Mouse (Mus musculus) neural tube, embryonic 11.5 days (tissue): Measurements from ENCODE around the gene Cep250. TPM values are rescaled to one million over a fixed set of nuclear protein-coding genes. Genes with fewer than 3 reads are reported as not detected.

Source experiments
- ATAC-seq: fragments of 200-750 bp; cut with Nextera tagmentation; 2 replicates; pipeline ENCODE4 v1.8.0; 2017; ENCODE audit warnings: moderate number of reproducible peaks, mild to moderate bottlenecking, moderate TSS enrichment, moderate library complexity; ENCODE audit not compliant: insufficient read depth, low FRiP score, low TSS enrichment
- DNase-seq: peaks from one replicate; pipeline ENCODE4 v3.0.0-alpha.2; 2015; ENCODE audit warnings: low spot score
- H3K27ac ChIP-seq: fragments of 300-500 bp; sonication (generic); 2 replicates; pipeline ENCODE4 v1.5.1; 2014; ENCODE audit warnings: low read depth, mild to moderate bottlenecking, low read length
- H3K27me3 ChIP-seq: fragments of 300-500 bp; sonication (generic); 2 replicates; pipeline ENCODE4 v1.6.1; 2014; ENCODE audit warnings: mild to moderate bottlenecking, low read length, mixed read lengths; ENCODE audit not compliant: control insufficient read depth, insufficient read depth
- H3K36me3 ChIP-seq: fragments of 300-500 bp; sonication (generic); 2 replicates; pipeline ENCODE4 v1.6.1; 2014; ENCODE audit warnings: mild to moderate bottlenecking, low read length, moderate library complexity, mixed read lengths; ENCODE audit not compliant: control insufficient read depth, insufficient read depth
- H3K4me1 ChIP-seq: fragments of 300-500 bp; sonication (generic); 2 replicates; pipeline ENCODE4 v1.6.1; 2014; ENCODE audit warnings: low read length, mixed read lengths; ENCODE audit not compliant: control insufficient read depth, insufficient read depth
- H3K4me2 ChIP-seq: fragments of 300-500 bp; sonication (generic); 2 replicates; pipeline ENCODE4 v1.6.1; 2014; ENCODE audit warnings: low read depth, mild to moderate bottlenecking, moderate library complexity
- H3K4me3 ChIP-seq: fragments of 300-500 bp; sonication (generic); 2 replicates; pipeline ENCODE4 v1.5.1; 2014; ENCODE audit warnings: low read depth, low read length
- H3K9ac ChIP-seq: fragments of 300-500 bp; sonication (generic); 2 replicates; pipeline ENCODE4 v1.6.1; 2014; ENCODE audit warnings: mild to moderate bottlenecking, low read length
- H3K9me3 ChIP-seq: fragments of 300-500 bp; sonication (generic); 2 replicates; pipeline ENCODE4 v1.6.1; 2016; ENCODE audit warnings: low read length; ENCODE audit not compliant: control insufficient read depth
- WGBS: fragments of 180-500 bp; shearing (Covaris S2); extraction: QIAGEN DNeasy Blood & Tissue Kit; methylation state at CpG from one replicate; pipeline ENCODE4 v1.1.7; 2014; 5-methylcytosine and 5-hydroxymethylcytosine counted together
- polyA plus RNA-seq: library from polyadenylated mRNA; unstranded; fragments of >200 nt; fragmentation: Nextera tagmentation; extraction: Ambion mirVana; gene quantifications from 2 replicates; pipeline ENCODE4 v1.2.1, GENCODE M21; 2014

The Cep250 gene
- polyA plus RNA-seq, 1 experiment from 2014 or later, result 13.7 TPM

DNA sequence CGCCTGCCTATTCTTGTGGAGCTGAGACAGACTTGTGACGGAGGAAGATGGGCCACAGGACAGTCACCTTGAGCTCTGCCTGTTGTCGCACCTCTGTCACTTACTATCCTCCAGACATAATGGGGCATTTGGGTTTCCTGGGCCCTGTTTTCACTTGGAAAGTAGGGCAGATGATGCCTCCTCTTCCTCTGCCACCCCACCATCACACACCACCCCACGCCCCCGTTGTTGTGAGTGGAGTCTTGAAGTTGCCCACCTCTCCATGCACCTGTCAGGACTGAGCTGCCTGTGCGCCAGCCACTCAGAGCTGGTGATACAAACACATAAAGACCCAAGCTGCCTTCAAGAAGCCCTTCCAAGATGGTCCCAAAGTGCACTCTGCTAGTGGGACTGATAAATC lies 30.9 kb downstream of the Cep250 start:
- Histone ChIP-seq H3K4me3 (no peak overlapping the region), H3K27ac (no peak overlapping the region), H3K4me1 (no peaks in the 10 kb centered on the region), H3K9me3 (no peaks in the 10 kb centered on the region), H3K4me2 (no peak overlapping the region), H3K36me3 (peaks cover 41% of the 10 kb centered on the region), H3K27me3 (no peaks in the 10 kb centered on the region), H3K9ac (no peak overlapping the region)
- ATAC-seq (no peak), DNase-seq (no peak)
- WGBS, result 93% methylated on average over 6 of the region's 6 CpGs

GRCm38 (mm10) chr2:155989085-155989484 lies 32.8 kb downstream of the Cep250 start:
- no peak overlapping the region for H3K4me2 ChIP-seq
- H3K27me3 ChIP-seq, result no peaks in the 10 kb centered on the region
- H3K4me1 ChIP-seq, result no peaks in the 10 kb centered on the region
- H3K9me3 ChIP-seq, result no peaks in the 10 kb centered on the region
- H3K27ac ChIP-seq, result no peak overlapping the region
- WGBS, result 90% methylated on average over 4 of the region's 4 CpGs
- peaks cover 37% of the 10 kb centered on the region for H3K36me3 ChIP-seq
- no peak overlapping the region for H3K4me3 ChIP-seq
- ATAC-seq, result no peak
- DNase-seq, result no peak
- no peak overlapping the region for H3K9ac ChIP-seq

- Histone ChIP-seq H3K27me3 (no peaks in the 10 kb centered on the region), H3K4me2 (no peak overlapping the region), H3K36me3 (peaks cover 33% of the 10 kb centered on the region), H3K9ac (no peak overlapping the region), H3K27ac (no peak overlapping the region), H3K9me3 (no peaks in the 10 kb centered on the region), H3K4me1 (no peaks in the 10 kb centered on the region), H3K4me3 (no peak overlapping the region)
- 95% methylated on average over 10 of the region's 10 CpGs for WGBS
- no peak for DNase-seq
- no peak for ATAC-seq
Observed at GRCm38 (mm10) chr2:155991151-155991550, 34.9 kb downstream of the Cep250 start.

DNA sequence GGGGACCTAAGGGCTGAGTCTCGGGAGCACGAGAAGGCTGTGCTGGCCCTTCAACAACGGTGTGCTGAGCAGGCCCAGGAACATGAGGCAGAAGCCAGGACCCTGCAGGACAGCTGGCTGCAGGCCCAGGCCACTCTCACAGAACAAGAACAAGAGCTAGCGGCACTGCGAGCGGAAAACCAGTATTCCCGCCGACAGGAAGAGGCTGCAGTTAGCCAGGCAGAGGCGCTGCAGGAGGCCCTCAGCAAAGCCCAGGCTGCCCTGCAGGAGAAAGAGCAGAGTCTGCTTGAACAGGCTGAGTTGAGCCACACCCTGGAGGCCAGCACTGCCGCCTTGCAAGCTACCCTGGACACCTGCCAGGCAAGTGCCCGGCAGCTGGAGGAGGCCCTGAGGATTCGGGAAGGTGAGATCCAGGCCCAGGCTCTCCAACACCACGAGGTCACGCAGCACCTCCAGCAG lies 35.6 kb downstream of the Cep250 start:
- H3K27me3 ChIP-seq, result no peaks in the 10 kb centered on the region
- H3K9me3 ChIP-seq, result no peaks in the 10 kb centered on the region
- no peak overlapping the region for H3K9ac ChIP-seq
- no peak overlapping the region for H3K4me3 ChIP-seq
- WGBS, result 89% methylated on average over 14 of the region's 14 CpGs
- no peak overlapping the region for H3K4me2 ChIP-seq
- no peak for ATAC-seq
- H3K4me1 ChIP-seq, result no peaks in the 10 kb centered on the region
- H3K36me3 ChIP-seq, result peaks cover 35% of the 10 kb centered on the region
- no peak for DNase-seq
- no peak overlapping the region for H3K27ac ChIP-seq

- no peak overlapping the region for H3K27ac ChIP-seq
- DNase-seq (no peak), ATAC-seq (no peak)
- peaks cover 4% of the 10 kb centered on the region; the same call in 1 of the 2 replicates for H3K4me1 ChIP-seq
- no peaks in the 10 kb centered on the region for H3K9me3 ChIP-seq
- no peak overlapping the region for H3K9ac ChIP-seq
- peaks cover 2% of the 10 kb centered on the region; the same call in 1 of the 2 replicates for H3K36me3 ChIP-seq
- 89% methylated on average over 4 of the region's 4 CpGs for WGBS
- no peaks in the 10 kb centered on the region for H3K27me3 ChIP-seq
- H3K4me3 ChIP-seq, result no peak overlapping the region
- no peak overlapping the region for H3K4me2 ChIP-seq
Observed at GRCm38 (mm10) chr2:156005393-156005792, 49.1 kb downstream of the Cep250 start.

GRCm38 (mm10) chr2:156007888-156008532 lies 51.8 kb downstream of the Cep250 start, which contains the start of the genes 6430550D23Rik and Ergic3:
TSS of gene 6430550D23Rik (minus strand) at chr2:156007977.
TSS of gene Ergic3 (plus strand) at chr2:156008045.
- peak; percentile 98 for ATAC-seq
- H3K4me1 ChIP-seq, result peaks cover 4% of the 10 kb centered on the region; the same call in 1 of the 2 replicates
- peak within 1 kb of the TSS; percentile 73 for H3K27ac ChIP-seq
- under 1% methylated on average over 45 of the region's 45 CpGs for WGBS
- H3K9ac ChIP-seq, result peak within 1 kb of the TSS; percentile 77
- H3K9me3 ChIP-seq, result no peaks in the 10 kb centered on the region
- H3K36me3 ChIP-seq, result peaks cover 20% of the 10 kb centered on the region
- no peaks in the 10 kb centered on the region for H3K27me3 ChIP-seq
- peak within 1 kb of the TSS; percentile 65 for H3K4me2 ChIP-seq
- H3K4me3 ChIP-seq, result peak within 1 kb of the TSS; percentile 83
- peak; percentile 98 for DNase-seq

DNA sequence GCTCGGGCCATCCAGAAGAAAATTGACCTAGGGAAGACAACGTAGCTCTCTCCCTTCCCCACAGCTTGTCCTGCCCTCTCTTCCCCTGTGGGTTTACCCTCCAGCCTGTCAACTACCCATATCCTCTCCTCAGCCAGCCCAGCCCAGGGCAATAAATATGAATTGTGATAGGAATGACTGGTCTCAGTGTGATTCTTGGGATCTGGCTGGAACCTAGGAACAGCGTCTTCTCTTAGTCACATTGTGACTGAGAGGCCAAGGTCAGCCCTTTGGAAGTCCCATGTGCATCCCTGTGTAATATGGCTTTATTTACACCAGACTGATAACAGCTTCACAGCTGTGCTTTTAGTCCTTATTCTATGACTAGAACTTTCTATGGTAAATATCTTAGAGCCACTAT lies 61.8 kb downstream of the Cep250 start:
- WGBS, result 82% methylated on average over 3 of the region's 3 CpGs
- no peaks in the 10 kb centered on the region for H3K4me1 ChIP-seq
- no peaks in the 10 kb centered on the region for H3K27me3 ChIP-seq
- no peak overlapping the region for H3K4me2 ChIP-seq
- no peak overlapping the region for H3K9ac ChIP-seq
- no peaks in the 10 kb centered on the region for H3K9me3 ChIP-seq
- peaks cover 23% of the 10 kb centered on the region for H3K36me3 ChIP-seq
- no peak overlapping the region for H3K27ac ChIP-seq
- DNase-seq (no peak), ATAC-seq (no peak)
- no peak overlapping the region for H3K4me3 ChIP-seq

GRCm38 (mm10) chr2:156021219-156021618 lies 65.0 kb downstream of the Cep250 start:
- H3K4me1 ChIP-seq, result no peaks in the 10 kb centered on the region
- H3K9ac ChIP-seq, result no peak overlapping the region
- H3K9me3 ChIP-seq, result no peaks in the 10 kb centered on the region
- H3K27me3 ChIP-seq, result no peaks in the 10 kb centered on the region
- peaks cover 5% of the 10 kb centered on the region for H3K36me3 ChIP-seq
- H3K4me2 ChIP-seq, result no peak overlapping the region
- ATAC-seq (no peak), DNase-seq (no peak)
- 88% methylated on average over 8 of the region's 8 CpGs for WGBS
- H3K27ac ChIP-seq, result no peak overlapping the region
- no peak overlapping the region for H3K4me3 ChIP-seq

DNA sequence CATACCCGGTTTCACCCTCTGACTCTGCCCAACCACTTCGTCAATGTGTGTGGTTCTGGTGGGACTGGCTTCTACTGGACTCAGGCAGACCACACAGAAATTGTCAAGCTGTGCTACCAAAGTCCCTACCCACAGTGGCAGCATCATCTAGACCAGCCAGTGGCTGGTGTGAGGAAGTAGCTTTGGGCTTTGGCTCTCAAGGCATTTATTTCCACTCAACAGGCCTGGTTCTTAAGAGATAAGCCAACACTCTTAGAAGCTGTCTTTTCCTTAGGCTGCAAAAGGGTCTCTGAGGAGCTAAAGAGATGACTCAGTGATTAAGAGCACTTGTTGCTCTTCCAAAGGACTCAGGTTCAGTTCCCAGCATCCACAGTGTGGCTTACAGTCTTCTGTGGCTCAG lies 65.5 kb downstream of the Cep250 start:
- H3K27me3 ChIP-seq, result no peaks in the 10 kb centered on the region
- no peak overlapping the region for H3K9ac ChIP-seq
- ATAC-seq (no peak), DNase-seq (no peak)
- H3K4me1 ChIP-seq, result no peaks in the 10 kb centered on the region
- H3K9me3 ChIP-seq, result no peaks in the 10 kb centered on the region
- 94% methylated on average over 2 of the region's 2 CpGs for WGBS
- H3K36me3 ChIP-seq, result 0 out of 2 replicates have a peak, but pooled peaks cover 2% of the 10 kb centered on the region
- no peak overlapping the region for H3K4me3 ChIP-seq
- H3K4me2 ChIP-seq, result no peak overlapping the region
- no peak overlapping the region for H3K27ac ChIP-seq
